Mouse (Mus musculus) forebrain, embryonic 12.5 days (tissue): ENCODE data around the gene Jph2. TPM values are rescaled to one million over a fixed set of nuclear protein-coding genes. Genes with fewer than 3 reads are reported as not detected.
A peak's percentile ranks its signal among the peaks of the same experiment; 100 is the strongest.

Experiments used
- ATAC-seq: fragments of 200-750 bp; cut with Nextera tagmentation; 2 replicates; pipeline ENCODE4 v1.8.0; 2017; ENCODE audit warnings: moderate TSS enrichment; ENCODE audit not compliant: low FRiP score
- H3K27ac ChIP-seq: fragments of 300-500 bp; sonication (generic); 2 replicates; pipeline ENCODE4 v1.5.1; 2016; ENCODE audit warnings: mild to moderate bottlenecking
- H3K27me3 ChIP-seq: fragments of 300-500 bp; sonication (generic); 2 replicates; pipeline ENCODE4 v1.6.1; 2016; ENCODE audit warnings: mild to moderate bottlenecking
- H3K36me3 ChIP-seq: fragments of 300-500 bp; sonication (generic); replicated peaks from 2 replicates; pipeline ENCODE4 v1.6.1; 2016; ENCODE audit warnings: mild to moderate bottlenecking
- H3K4me1 ChIP-seq: fragments of 300-500 bp; sonication (generic); 2 replicates; pipeline ENCODE4 v1.6.1; 2016
- H3K4me2 ChIP-seq: fragments of 300-500 bp; sonication (generic); 2 replicates; pipeline ENCODE4 v1.6.1; 2016; ENCODE audit warnings: mild to moderate bottlenecking, moderate library complexity
- H3K4me3 ChIP-seq: fragments of 300-500 bp; sonication (generic); replicated peaks from 2 replicates; pipeline ENCODE4 v1.5.1; 2016; ENCODE audit warnings: mild to moderate bottlenecking
- H3K9ac ChIP-seq: fragments of 300-500 bp; sonication (generic); 2 replicates; pipeline ENCODE4 v1.6.1; 2016; ENCODE audit warnings: mild to moderate bottlenecking
- H3K9me3 ChIP-seq: fragments of 300-500 bp; sonication (generic); 2 replicates; pipeline ENCODE4 v1.6.1; 2016
- WGBS: fragments of 180-500 bp; shearing (Covaris S2); methylation state at CpG from one replicate; pipeline ENCODE4 v1.1.7; 2016; 5-methylcytosine and 5-hydroxymethylcytosine counted together
- polyA plus RNA-seq: library from polyadenylated mRNA; unstranded; fragments of >200 nt; fragmentation: Nextera tagmentation; extraction: Ambion mirVana; gene quantifications from 2 replicates; pipeline ENCODE4 v1.2.1, GENCODE M21; 2016

Jph2 gene
- polyA plus RNA-seq, 1 experiment from 2014 or later: 0.24 TPM

- Histone ChIP-seq H3K36me3 (peaks cover 21% of the 10 kb centered on the region), H3K27me3 (no peaks in the 10 kb centered on the region), H3K4me3 (no peak overlapping the region), H3K9ac (no peak overlapping the region), H3K9me3 (no peaks in the 10 kb centered on the region), H3K27ac (no peak overlapping the region), H3K4me1 (no peaks in the 10 kb centered on the region), H3K4me2 (no peak overlapping the region)
- WGBS: 47% methylated on average over 1 of the region's 1 CpGs
- no peak for ATAC-seq
Observed at GRCm38 (mm10) chr2:163323163-163323562, 74.6 kb downstream of the Jph2 start.

GRCm38 (mm10) chr2:163318777-163319176 is 79.0 kb downstream of the Jph2 start:
- peaks cover 17% of the 10 kb centered on the region for H3K36me3 ChIP-seq
- 88% methylated on average over 3 of the region's 3 CpGs for WGBS

GRCm38 (mm10) chr2:163317281-163317680 is 80.5 kb downstream of the Jph2 start:
- WGBS: 79% methylated on average over 4 of the region's 4 CpGs
- peaks cover 14% of the 10 kb centered on the region for H3K36me3 ChIP-seq
- no peaks in the 10 kb centered on the region for H3K4me1 ChIP-seq
- no peaks in the 10 kb centered on the region for H3K27me3 ChIP-seq
- no peak overlapping the region for H3K27ac ChIP-seq
- H3K4me3 ChIP-seq: no peak overlapping the region
- ATAC-seq: no peak
- no peak overlapping the region for H3K9ac ChIP-seq
- no peak overlapping the region for H3K4me2 ChIP-seq
- no peaks in the 10 kb centered on the region for H3K9me3 ChIP-seq

More at GRCm38 (mm10) chr2:163318777-163319176, 79.0 kb downstream of the Jph2 start:
- H3K9ac ChIP-seq: no peak overlapping the region
- H3K4me3 ChIP-seq: no peak overlapping the region
- ATAC-seq: no peak
- no peak overlapping the region for H3K27ac ChIP-seq
- no peaks in the 10 kb centered on the region for H3K9me3 ChIP-seq
- no peaks in the 10 kb centered on the region for H3K4me1 ChIP-seq
- H3K27me3 ChIP-seq: no peaks in the 10 kb centered on the region
- no peak overlapping the region for H3K4me2 ChIP-seq

- Histone ChIP-seq H3K4me1 (no peaks in the 10 kb centered on the region), H3K9ac (no peak overlapping the region), H3K4me2 (no peak overlapping the region), H3K27ac (no peak overlapping the region), H3K9me3 (no peaks in the 10 kb centered on the region), H3K4me3 (no peak overlapping the region), H3K36me3 (no peaks in the 10 kb centered on the region), H3K27me3 (no peaks in the 10 kb centered on the region)
- 83% methylated on average over 11 of the region's 11 CpGs for WGBS
- no peak for ATAC-seq
Observed at GRCm38 (mm10) chr2:163310163-163310688, 87.6 kb downstream of the Jph2 start.

GRCm38 (mm10) chr2:163309376-163309775 is 88.4 kb downstream of the Jph2 start:
- no peak for ATAC-seq
- Histone ChIP-seq H3K27ac (no peak overlapping the region), H3K36me3 (no peaks in the 10 kb centered on the region)

GRCm38 (mm10) chr2:163303037-163303436 is 94.8 kb downstream of the Jph2 start:
- ATAC-seq: peak; percentile 57; the same call in 1 of the 2 replicates
- Histone ChIP-seq H3K27me3 (peaks cover 18% of the 10 kb centered on the region; the same call in 1 of the 2 replicates), H3K9me3 (no peaks in the 10 kb centered on the region), H3K27ac (no peak overlapping the region), H3K4me1 (peaks cover 52% of the 10 kb centered on the region), H3K4me2 (no peak overlapping the region), H3K9ac (no peak overlapping the region), H3K4me3 (no peak overlapping the region), H3K36me3 (no peaks in the 10 kb centered on the region)
- 49% methylated on average over 9 of the region's 9 CpGs for WGBS

More at GRCm38 (mm10) chr2:163309376-163309775, 88.4 kb downstream of the Jph2 start:
- H3K4me2 ChIP-seq: no peak overlapping the region
- no peaks in the 10 kb centered on the region for H3K27me3 ChIP-seq
- H3K4me3 ChIP-seq: no peak overlapping the region
- no peak overlapping the region for H3K9ac ChIP-seq
- no peaks in the 10 kb centered on the region for H3K9me3 ChIP-seq
- H3K4me1 ChIP-seq: no peaks in the 10 kb centered on the region
- 87% methylated on average over 17 of the region's 17 CpGs for WGBS

GRCm38 (mm10) chr2:163301641-163302040 is 96.2 kb downstream of the Jph2 start:
- 78% methylated on average over 5 of the region's 5 CpGs for WGBS
- H3K27me3 ChIP-seq: peaks cover 18% of the 10 kb centered on the region; the same call in 1 of the 2 replicates
- no peak overlapping the region for H3K4me3 ChIP-seq
- H3K9ac ChIP-seq: no peak overlapping the region
- no peak for ATAC-seq
- H3K36me3 ChIP-seq: no peaks in the 10 kb centered on the region
- no peaks in the 10 kb centered on the region for H3K9me3 ChIP-seq
- H3K4me2 ChIP-seq: no peak overlapping the region
- H3K4me1 ChIP-seq: peaks cover 66% of the 10 kb centered on the region
- no peak overlapping the region for H3K27ac ChIP-seq

GRCm38 (mm10) chr2:163300069-163301060 is 97.4 kb downstream of the Jph2 start:
- WGBS: 38% methylated on average over 14 of the region's 14 CpGs
- Histone ChIP-seq H3K4me2 (no peak overlapping the region), H3K4me3 (no peak overlapping the region), H3K27ac (peak overlapping the region; percentile 61), H3K36me3 (no peaks in the 10 kb centered on the region), H3K9ac (no peak overlapping the region), H3K27me3 (peaks cover 27% of the 10 kb centered on the region; the same call in 1 of the 2 replicates), H3K4me1 (peaks cover 79% of the 10 kb centered on the region), H3K9me3 (no peaks in the 10 kb centered on the region)
- ATAC-seq: no peak

- peaks cover 26% of the 10 kb centered on the region; the same call in 1 of the 2 replicates for H3K27me3 ChIP-seq
- no peaks in the 10 kb centered on the region for H3K9me3 ChIP-seq
- peak overlapping the region; percentile 75 for H3K27ac ChIP-seq
- ATAC-seq: peak; percentile 74
- no peak overlapping the region for H3K9ac ChIP-seq
- H3K4me2 ChIP-seq: peak overlapping the region; percentile 46
- no peaks in the 10 kb centered on the region for H3K36me3 ChIP-seq
- 19% methylated on average over 11 of the region's 11 CpGs for WGBS
- H3K4me1 ChIP-seq: peaks cover 68% of the 10 kb centered on the region
- H3K4me3 ChIP-seq: no peak overlapping the region; the same call in 1 of the 2 replicates
Observed at GRCm38 (mm10) chr2:163296999-163297630, 100.7 kb downstream of the Jph2 start.

- Histone ChIP-seq H3K4me2 (0 out of 2 replicates have a peak overlapping the region, but pooled peaks have one; percentile 11), H3K36me3 (no peaks in the 10 kb centered on the region), H3K27me3 (0 out of 2 replicates have a peak, but pooled peaks cover 4% of the 10 kb centered on the region), H3K9me3 (no peaks in the 10 kb centered on the region), H3K4me1 (peaks cover 17% of the 10 kb centered on the region), H3K27ac (no peak overlapping the region), H3K9ac (no peak overlapping the region), H3K4me3 (no peak overlapping the region)
- whole genome bisulfite sequencing: 26% methylated on average over 21 of the region's 21 CpGs
- ATAC-seq: 0 out of 2 replicates have a peak, but pooled peaks have one; percentile 53
Observed at GRCm38 (mm10) chr2:163288881-163289379, 108.9 kb downstream of the Jph2 start.
